8 mouse cellular contexts compared by ENCODE assay signal in the genomic region with DNA sequence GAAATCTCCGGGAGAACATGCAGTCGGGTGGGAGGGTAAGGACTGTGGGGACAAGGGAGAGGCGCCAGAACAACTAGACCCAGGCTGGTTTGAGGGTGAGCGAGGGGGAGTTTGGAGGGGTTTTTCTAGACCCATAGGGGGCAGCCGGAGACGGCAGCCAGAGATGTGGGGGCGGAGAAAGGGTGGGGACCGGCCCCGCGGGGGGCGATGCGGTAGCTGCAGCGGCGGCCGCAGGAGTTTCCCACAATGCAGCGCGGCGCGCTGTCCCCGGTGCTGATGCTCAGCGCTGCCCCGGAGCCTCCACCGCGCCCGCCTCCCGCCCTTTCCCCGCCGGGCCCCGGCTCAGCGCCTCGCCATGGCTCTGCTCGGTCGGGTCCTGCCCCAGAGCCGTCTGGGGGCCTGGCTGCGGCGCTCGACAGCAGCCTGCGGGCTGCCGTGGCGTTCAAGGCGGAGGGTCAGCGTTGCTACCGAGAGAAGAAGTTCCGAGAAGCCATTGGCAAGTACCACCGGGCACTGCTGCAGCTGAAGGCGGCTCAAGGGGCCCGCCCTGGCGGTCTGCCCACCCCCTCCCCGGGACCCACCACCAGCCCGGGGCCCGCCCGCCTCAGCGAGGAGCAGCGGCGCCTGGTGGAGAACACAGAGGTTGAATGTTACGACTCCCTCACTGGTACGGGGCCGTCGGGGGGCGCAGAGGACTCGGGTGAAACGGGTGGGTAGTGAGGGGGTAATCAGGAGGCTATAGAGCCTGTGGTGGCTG. TPM values are rescaled to one million over a fixed set of nuclear protein-coding genes. Genes with fewer than 3 reads are reported as not detected.
DNase-seq lines count a peak whose midpoint lies in the region; ATAC-seq lines count a peak whose summit lies in the region.

A gene (plus strand): TSS at position 235 of the 757 bp plus-strand sequence.

- ATAC-seq in activated CD4-positive, CD25-positive, alpha-beta regulatory T cell, adult 4 months: no peak

- peak; percentile 29 for DNase-seq in urinary bladder, postnatal 25 days (ENCODE audit: low spot score)
- no peak for DNase-seq in urinary bladder, postnatal 36 days (ENCODE audit: low spot score in 2 of 2)
- peak; percentile 92 for DNase-seq in cerebellum, postnatal 25 days
- peak; percentile 64 to 68 for DNase-seq in frontal cortex, postnatal 25 days (ENCODE audit: low spot score in 2 of 2)
- peak; percentile 63 for DNase-seq in kidney, postnatal 14 days
- peak; percentile 38 for DNase-seq in liver
- DNase-seq in retina, embryonic 14.5 days (ENCODE audit: low spot score): peak; percentile 81

RNA-seq across cellular contexts. Expression of the gene that starts here (rescaled TPM):
- polyA plus RNA-seq in activated CD4-positive, CD25-positive, alpha-beta regulatory T cell, adult 4 months (2017; shearing (Covaris generic)): not detected

Comparison
In these comparisons a context has a peak if more than half of its experiments do, and no peak if none do; other contexts are left out.
1. DNase-seq: peak in urinary bladder, postnatal 25 days (single experiment), cerebellum, postnatal 25 days (2 of 2), frontal cortex, postnatal 25 days (2 of 2), kidney, postnatal 14 days (single experiment), liver (single experiment) and retina, embryonic 14.5 days (single experiment); none in urinary bladder, postnatal 36 days (0 of 2).